Mouse (Mus musculus): ENCODE measurements around the gene Cd99l2. TPM values are rescaled to one million over a fixed set of nuclear protein-coding genes. Genes with fewer than 3 reads are reported as not detected.

Gene Cd99l2
- polyA plus RNA-seq, 1 experiment from 2014 or later: 85.2 TPM

- Histone ChIP-seq H3K27ac (replicated peaks) (no peak overlapping the region), H3K4me2 (no peak overlapping the region), H3K36me3 (no peaks in the 10 kb centered on the region), H3K27me3 (no peaks in the 10 kb centered on the region), H3K4me1 (replicated peaks) (no peaks in the 10 kb centered on the region), H3K4me3 (no peak overlapping the region), H3K9me3 (no peaks in the 10 kb centered on the region), H3K9ac (no peak overlapping the region)
- no peak for ATAC-seq (ENCODE audit: low FRiP score, low read depth)
- WGBS: 82% methylated on average over 7 of the region's 7 CpGs
Observed at GRCm38 (mm10) chrX:71464138-71464826, 28.4 kb downstream of the Cd99l2 start.

GRCm38 (mm10) chrX:71456078-71456737, 36.4 kb downstream of the Cd99l2 start:
- H3K36me3 ChIP-seq: no peaks in the 10 kb centered on the region
- 58% methylated on average over 6 of the region's 6 CpGs for WGBS
- no peak overlapping the region for H3K9ac ChIP-seq
- H3K4me2 ChIP-seq: no peak overlapping the region
- ATAC-seq (ENCODE audit: low FRiP score, low read depth): no peak
- no peak overlapping the region for H3K4me3 ChIP-seq
- no peaks in the 10 kb centered on the region for H3K4me1 ChIP-seq (replicated peaks)
- no peaks in the 10 kb centered on the region for H3K27me3 ChIP-seq
- H3K9me3 ChIP-seq: no peaks in the 10 kb centered on the region
- H3K27ac ChIP-seq (replicated peaks): peak overlapping the region; percentile 34; the same call in 1 of the 2 replicates

- Histone ChIP-seq H3K9me3 (no peaks in the 10 kb centered on the region), H3K4me3 (no peak overlapping the region), H3K27ac (replicated peaks) (no peak overlapping the region), H3K4me2 (no peak overlapping the region), H3K9ac (no peak overlapping the region), H3K27me3 (no peaks in the 10 kb centered on the region), H3K4me1 (replicated peaks) (no peaks in the 10 kb centered on the region), H3K36me3 (no peaks in the 10 kb centered on the region)
- ATAC-seq (ENCODE audit: low FRiP score, low read depth): no peak
- whole genome bisulfite sequencing: 91% methylated on average over 5 of the region's 5 CpGs
Observed at GRCm38 (mm10) chrX:71442916-71443315, 49.7 kb downstream of the Cd99l2 start.

- no peaks in the 10 kb centered on the region for H3K36me3 ChIP-seq
- no peak overlapping the region for H3K4me3 ChIP-seq
- H3K27ac ChIP-seq (replicated peaks): no peak overlapping the region
- 92% methylated on average over 6 of the region's 6 CpGs for WGBS
- H3K4me1 ChIP-seq (replicated peaks): no peaks in the 10 kb centered on the region
- no peak overlapping the region for H3K4me2 ChIP-seq
- H3K27me3 ChIP-seq: no peaks in the 10 kb centered on the region
- no peak overlapping the region for H3K9ac ChIP-seq
- H3K9me3 ChIP-seq: no peaks in the 10 kb centered on the region
- ATAC-seq (ENCODE audit: low FRiP score, low read depth): no peak
Observed at GRCm38 (mm10) chrX:71439473-71439872, 53.2 kb downstream of the Cd99l2 start.

- H3K4me3 ChIP-seq: no peak overlapping the region
- no peaks in the 10 kb centered on the region for H3K9me3 ChIP-seq
- H3K4me2 ChIP-seq: no peak overlapping the region
- no peak overlapping the region for H3K27ac ChIP-seq (replicated peaks)
- 88% methylated on average over 2 of the region's 2 CpGs for WGBS
- H3K36me3 ChIP-seq: no peaks in the 10 kb centered on the region
- ATAC-seq (ENCODE audit: low FRiP score, low read depth): no peak
- H3K4me1 ChIP-seq (replicated peaks): no peaks in the 10 kb centered on the region
- no peaks in the 10 kb centered on the region for H3K27me3 ChIP-seq
- H3K9ac ChIP-seq: no peak overlapping the region
Observed at GRCm38 (mm10) chrX:71435542-71435941, 57.1 kb downstream of the Cd99l2 start.

- H3K9ac ChIP-seq: no peak overlapping the region
- ATAC-seq (ENCODE audit: low FRiP score, low read depth): peak; percentile 30; the same call in 1 of the 2 replicates
- H3K27ac ChIP-seq (replicated peaks): no peak overlapping the region
- H3K27me3 ChIP-seq: no peaks in the 10 kb centered on the region
- H3K36me3 ChIP-seq: no peaks in the 10 kb centered on the region
- H3K4me3 ChIP-seq: no peak overlapping the region
- H3K4me2 ChIP-seq: no peak overlapping the region
- no peaks in the 10 kb centered on the region for H3K4me1 ChIP-seq (replicated peaks)
- H3K9me3 ChIP-seq: no peaks in the 10 kb centered on the region
- WGBS: 43% methylated on average over 8 of the region's 8 CpGs
Observed at GRCm38 (mm10) chrX:71434860-71435259, 57.8 kb downstream of the Cd99l2 start.

GRCm38 (mm10) chrX:71434448-71434847, 58.2 kb downstream of the Cd99l2 start:
- H3K9ac ChIP-seq: no peak overlapping the region
- no peaks in the 10 kb centered on the region for H3K27me3 ChIP-seq
- 35% methylated on average over 1 of the region's 1 CpGs for WGBS
- ATAC-seq (ENCODE audit: low FRiP score, low read depth): peak; percentile 61
- H3K4me3 ChIP-seq: no peak overlapping the region
- no peaks in the 10 kb centered on the region for H3K4me1 ChIP-seq (replicated peaks)
- no peaks in the 10 kb centered on the region for H3K36me3 ChIP-seq
- no peak overlapping the region for H3K4me2 ChIP-seq
- no peak overlapping the region for H3K27ac ChIP-seq (replicated peaks)
- H3K9me3 ChIP-seq: no peaks in the 10 kb centered on the region

GRCm38 (mm10) chrX:71430900-71431299, 61.7 kb downstream of the Cd99l2 start:
- WGBS: 93% methylated on average over 5 of the region's 5 CpGs
- Histone ChIP-seq H3K36me3 (no peaks in the 10 kb centered on the region), H3K9ac (no peak overlapping the region), H3K4me2 (no peak overlapping the region), H3K27me3 (no peaks in the 10 kb centered on the region), H3K9me3 (no peaks in the 10 kb centered on the region), H3K27ac (replicated peaks) (no peak overlapping the region), H3K4me3 (no peak overlapping the region), H3K4me1 (replicated peaks) (no peaks in the 10 kb centered on the region)
- no peak for ATAC-seq (ENCODE audit: low FRiP score, low read depth)

GRCm38 (mm10) chrX:71427491-71427890, 65.2 kb downstream of the Cd99l2 start:
- Histone ChIP-seq H3K36me3 (no peaks in the 10 kb centered on the region), H3K4me2 (no peak overlapping the region), H3K9me3 (no peaks in the 10 kb centered on the region), H3K27ac (replicated peaks) (no peak overlapping the region), H3K4me3 (no peak overlapping the region), H3K9ac (no peak overlapping the region), H3K4me1 (replicated peaks) (no peaks in the 10 kb centered on the region), H3K27me3 (no peaks in the 10 kb centered on the region)
- no peak for ATAC-seq (ENCODE audit: low FRiP score, low read depth)

GRCm38 (mm10) chrX:71425746-71426519, 66.7 kb downstream of the Cd99l2 start:
- Histone ChIP-seq H3K4me2 (no peak overlapping the region), H3K27me3 (no peaks in the 10 kb centered on the region), H3K27ac (replicated peaks) (peak overlapping the region; percentile 48; the same call in 1 of the 2 replicates), H3K36me3 (no peaks in the 10 kb centered on the region), H3K9ac (no peak overlapping the region), H3K9me3 (no peaks in the 10 kb centered on the region), H3K4me1 (replicated peaks) (no peaks in the 10 kb centered on the region), H3K4me3 (no peak overlapping the region)
- 47% methylated on average over 9 of the region's 9 CpGs for WGBS
- ATAC-seq (ENCODE audit: low FRiP score, low read depth): peak; percentile 86

GRCm38 (mm10) chrX:71424852-71425251, 67.8 kb downstream of the Cd99l2 start:
- no peaks in the 10 kb centered on the region for H3K36me3 ChIP-seq
- no peaks in the 10 kb centered on the region for H3K27me3 ChIP-seq
- H3K4me3 ChIP-seq: no peak overlapping the region
- H3K4me2 ChIP-seq: no peak overlapping the region
- WGBS: 69% methylated on average over 1 of the region's 1 CpGs
- no peak overlapping the region for H3K27ac ChIP-seq (replicated peaks)
- no peaks in the 10 kb centered on the region for H3K9me3 ChIP-seq
- no peaks in the 10 kb centered on the region for H3K4me1 ChIP-seq (replicated peaks)
- no peak for ATAC-seq (ENCODE audit: low FRiP score, low read depth)
- no peak overlapping the region for H3K9ac ChIP-seq

- no peak overlapping the region for H3K9ac ChIP-seq
- no peak overlapping the region for H3K4me2 ChIP-seq
- ATAC-seq (ENCODE audit: low FRiP score, low read depth): no peak
- WGBS: 88% methylated on average over 4 of the region's 4 CpGs
- H3K4me3 ChIP-seq: no peak overlapping the region
- no peak overlapping the region for H3K27ac ChIP-seq (replicated peaks)
- H3K9me3 ChIP-seq: no peaks in the 10 kb centered on the region
- peaks cover 7% of the 10 kb centered on the region; the same call in 1 of the 2 replicates for H3K36me3 ChIP-seq
- H3K4me1 ChIP-seq (replicated peaks): no peaks in the 10 kb centered on the region
- no peaks in the 10 kb centered on the region for H3K27me3 ChIP-seq
Observed at GRCm38 (mm10) chrX:71413616-71414015, 79.0 kb downstream of the Cd99l2 start.
